Mouse (Mus musculus): ENCODE results near the gene Fgf2. TPM values are rescaled to one million over a fixed set of nuclear protein-coding genes. Genes with fewer than 3 reads are reported as not detected.

Fgf2 gene
- polyA plus RNA-seq, 1 experiment: 0.49 TPM

DNA sequence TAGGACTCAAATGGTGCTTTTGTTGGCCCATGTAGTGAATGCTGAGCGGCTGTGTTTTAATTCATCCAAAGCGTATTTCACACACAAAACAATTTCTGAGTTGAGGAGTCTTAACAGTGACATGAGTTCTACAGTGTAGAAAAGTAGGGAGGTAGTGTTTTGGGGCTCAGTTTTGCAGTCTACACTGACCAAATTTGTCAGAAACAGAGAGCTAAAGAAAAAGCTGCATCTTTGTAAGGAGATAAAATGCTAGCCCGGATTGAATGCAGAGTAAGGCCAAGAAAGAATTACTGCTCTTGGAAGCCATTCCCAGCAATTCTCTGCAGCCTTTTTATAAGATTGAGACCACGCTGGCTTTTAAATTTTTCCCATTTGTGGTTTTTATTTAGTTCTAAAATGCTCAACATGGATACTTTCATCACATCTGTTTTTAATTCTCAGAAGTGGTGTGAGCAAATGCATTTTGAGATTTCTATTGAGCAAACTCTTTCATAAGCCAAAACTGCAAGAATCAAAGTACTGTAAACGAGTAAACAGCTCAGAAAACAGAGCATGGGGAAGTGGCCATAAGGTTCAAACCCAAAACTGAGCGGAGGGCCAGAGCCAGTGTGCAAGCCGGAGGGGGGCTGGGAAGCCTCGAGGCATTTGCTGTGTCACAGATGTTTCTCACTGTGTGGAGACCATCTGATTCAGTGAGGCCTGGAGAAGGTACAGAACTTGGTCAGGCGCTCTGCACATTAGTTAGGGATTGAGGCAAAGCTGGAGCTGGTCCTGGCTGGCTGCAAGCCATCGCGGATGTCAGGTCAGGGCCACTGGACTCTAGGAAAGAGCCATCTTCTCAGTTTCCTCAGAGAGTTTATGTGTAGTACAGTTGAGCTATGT is 53.8 kb downstream of the Fgf2 start:
- Histone ChIP-seq H3ac (ENCODE audit: control insufficient read depth, insufficient read length, low read depth) (no peak overlapping the region), H3K27me3 (ENCODE audit: control insufficient read depth, insufficient read depth, insufficient read length) (no peaks in the 10 kb centered on the region), H3K4me3 (ENCODE audit: insufficient read depth, poor library complexity, severe bottlenecking) (no peak overlapping the region), H3K36me3 (ENCODE audit: control insufficient read depth, insufficient read depth) (no peaks in the 10 kb centered on the region), H3K79me2 (ENCODE audit: control insufficient read depth, insufficient read depth) (no peaks in the 10 kb centered on the region), H3K79me3 (ENCODE audit: low read depth) (no peaks in the 10 kb centered on the region)
- TF ChIP-seq MYOD1 (IDR thresholded peaks at IDR 0.05; ENCODE audit: control insufficient read depth, insufficient read length, low read depth) (no peak), MAX (IDR thresholded peaks at IDR 0.05) (no peak), MYOG (IDR thresholded peaks at IDR 0.05; ENCODE audit: control insufficient read depth, extremely low read depth, insufficient read length) (no peak)

DNA sequence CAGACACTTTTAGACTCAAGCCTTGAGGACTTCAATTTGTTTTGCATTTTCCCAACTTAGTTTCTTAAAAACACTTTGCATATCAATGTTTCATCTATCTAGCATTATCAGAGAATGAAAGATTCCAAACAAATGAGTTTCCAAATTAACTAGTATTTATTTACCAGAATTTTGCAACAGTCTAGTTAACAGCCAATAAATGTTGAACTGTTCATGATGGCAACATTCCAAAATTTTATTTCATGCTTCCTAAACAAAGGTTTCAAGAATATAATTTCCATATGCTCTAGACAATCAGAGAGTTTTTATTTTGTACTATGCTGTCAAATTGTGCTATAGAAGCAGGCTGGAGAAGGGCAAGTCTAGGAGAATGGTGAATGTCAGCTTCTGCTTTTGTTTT is 59.5 kb downstream of the Fgf2 start:
- Histone ChIP-seq H3K79me3 (ENCODE audit: low read depth) (no peaks in the 10 kb centered on the region), H3ac (ENCODE audit: control insufficient read depth, insufficient read length, low read depth) (no peak overlapping the region), H3K27me3 (ENCODE audit: control insufficient read depth, insufficient read depth, insufficient read length) (no peaks in the 10 kb centered on the region), H3K79me2 (ENCODE audit: control insufficient read depth, insufficient read depth) (no peaks in the 10 kb centered on the region), H3K4me3 (ENCODE audit: insufficient read depth, poor library complexity, severe bottlenecking) (no peak overlapping the region), H3K36me3 (ENCODE audit: control insufficient read depth, insufficient read depth) (no peaks in the 10 kb centered on the region)
- TF ChIP-seq CEBPB (IDR thresholded peaks at IDR 0.05; ENCODE audit: low read depth): no peak
- no peak for TF ChIP-seq MYOG (IDR thresholded peaks at IDR 0.05; ENCODE audit: control insufficient read depth, extremely low read depth, insufficient read length)
- no peak for TF ChIP-seq USF1 (IDR thresholded peaks at IDR 0.05; ENCODE audit: low read depth)
- TF ChIP-seq CTCF (IDR thresholded peaks at IDR 0.05; ENCODE audit: control insufficient read depth, insufficient read depth, insufficient read length): no peak
- TF ChIP-seq MYOD1 (IDR thresholded peaks at IDR 0.05; ENCODE audit: control insufficient read depth, insufficient read length, low read depth): no peak
- no peak for TF ChIP-seq MAX (IDR thresholded peaks at IDR 0.05)
- TF ChIP-seq FOSL1 (IDR thresholded peaks at IDR 0.05; ENCODE audit: insufficient read depth, low read length, poor library complexity, severe bottlenecking): no peak

DNA sequence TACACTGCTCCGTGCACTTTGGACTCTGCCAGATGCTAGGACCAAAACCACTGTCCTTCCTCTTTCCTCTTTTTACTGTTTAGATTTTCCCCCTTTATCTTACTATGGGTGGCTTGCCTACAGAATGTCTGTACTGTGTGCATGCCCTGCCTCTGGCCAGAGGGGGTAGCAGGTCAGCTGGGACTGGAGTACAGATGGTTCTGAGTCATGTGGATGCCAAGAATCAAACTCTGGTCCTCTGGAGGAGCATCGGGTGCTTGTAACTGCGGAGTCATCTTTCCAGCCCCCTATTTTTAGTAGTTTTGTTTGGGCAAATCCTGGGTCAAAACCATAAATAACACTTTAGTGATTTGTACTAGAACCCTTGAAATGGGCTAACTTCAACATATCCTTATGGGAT is 65.3 kb downstream of the Fgf2 start:
- Histone ChIP-seq H3ac (ENCODE audit: control insufficient read depth, insufficient read length, low read depth) (no peak overlapping the region), H3K36me3 (ENCODE audit: control insufficient read depth, insufficient read depth) (no peaks in the 10 kb centered on the region), H3K27me3 (ENCODE audit: control insufficient read depth, insufficient read depth, insufficient read length) (no peaks in the 10 kb centered on the region), H3K79me3 (ENCODE audit: low read depth) (no peaks in the 10 kb centered on the region), H3K4me3 (ENCODE audit: insufficient read depth, poor library complexity, severe bottlenecking) (no peak overlapping the region), H3K79me2 (ENCODE audit: control insufficient read depth, insufficient read depth) (no peaks in the 10 kb centered on the region)
- TF ChIP-seq MAX (IDR thresholded peaks at IDR 0.05): no peak
- no peak for TF ChIP-seq MYOG (IDR thresholded peaks at IDR 0.05; ENCODE audit: control insufficient read depth, extremely low read depth, insufficient read length)
- TF ChIP-seq CTCF (IDR thresholded peaks at IDR 0.05; ENCODE audit: control insufficient read depth, insufficient read depth, insufficient read length): no peak

DNA sequence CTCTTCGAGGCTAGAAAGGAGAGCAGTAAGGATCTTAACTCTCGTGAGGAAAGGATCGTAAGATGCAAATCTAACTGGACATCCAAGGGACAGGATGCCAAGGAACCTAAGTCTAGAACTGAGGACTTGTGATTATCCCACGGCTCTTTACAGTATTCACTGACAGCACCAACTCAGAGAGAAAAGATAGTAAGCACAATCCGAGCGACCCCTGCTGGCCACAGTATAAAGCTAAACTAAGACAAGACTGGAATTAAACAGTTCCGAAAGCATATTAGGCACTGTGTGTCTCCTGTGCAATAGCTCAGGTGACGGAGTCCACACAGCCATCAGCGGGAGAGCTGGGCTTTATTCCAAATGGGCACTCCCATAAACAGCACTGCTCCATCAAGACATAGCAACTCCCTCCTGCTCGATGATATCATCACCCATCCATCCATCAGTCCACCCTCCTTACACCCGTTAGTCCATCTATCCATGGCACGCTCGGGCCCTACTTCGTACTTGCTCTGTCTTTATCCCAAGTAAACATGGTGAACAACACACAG is 66.3 kb downstream of the Fgf2 start:
- H3K79me2 ChIP-seq (ENCODE audit: control insufficient read depth, insufficient read depth): peaks cover 4% of the 10 kb centered on the region
- H3K36me3 ChIP-seq (ENCODE audit: control insufficient read depth, insufficient read depth): no peaks in the 10 kb centered on the region
- no peak overlapping the region for H3K4me3 ChIP-seq (ENCODE audit: insufficient read depth, poor library complexity, severe bottlenecking)
- no peaks in the 10 kb centered on the region for H3K27me3 ChIP-seq (ENCODE audit: control insufficient read depth, insufficient read depth, insufficient read length)
- TF ChIP-seq CTCF (IDR thresholded peaks at IDR 0.05; ENCODE audit: control insufficient read depth, insufficient read depth, insufficient read length) (no peak), MYOG (IDR thresholded peaks at IDR 0.05; ENCODE audit: control insufficient read depth, extremely low read depth, insufficient read length) (no peak)
- no peaks in the 10 kb centered on the region for H3K79me3 ChIP-seq (ENCODE audit: low read depth)
- H3ac ChIP-seq (ENCODE audit: control insufficient read depth, insufficient read length, low read depth): no peak overlapping the region

DNA sequence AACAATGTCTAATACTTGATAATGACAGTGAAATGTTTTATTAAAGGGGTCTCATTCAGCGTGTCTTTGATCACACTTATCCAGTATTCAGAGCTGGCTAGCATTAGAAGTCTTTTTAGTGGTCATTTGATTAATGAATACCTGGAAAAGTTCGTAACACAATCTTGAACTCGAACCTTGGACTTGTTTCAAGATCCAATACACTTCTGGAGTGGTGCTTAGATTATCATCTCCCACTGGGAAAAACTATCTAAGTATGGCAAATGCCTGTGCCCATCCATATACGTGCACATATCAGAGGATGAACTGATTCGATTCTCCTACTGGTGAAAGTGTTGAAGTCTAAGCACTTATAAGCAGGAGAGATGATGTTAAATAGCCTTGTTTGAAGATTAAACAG is 70.2 kb downstream of the Fgf2 start:
- Histone ChIP-seq H3K79me2 (ENCODE audit: control insufficient read depth, insufficient read depth) (peaks cover 37% of the 10 kb centered on the region), H3K4me3 (ENCODE audit: insufficient read depth, poor library complexity, severe bottlenecking) (peak overlapping the region; percentile 55), H3ac (ENCODE audit: control insufficient read depth, insufficient read length, low read depth) (peak overlapping the region; percentile 10), H3K79me3 (ENCODE audit: low read depth) (peaks cover 30% of the 10 kb centered on the region), H3K27me3 (ENCODE audit: control insufficient read depth, insufficient read depth, insufficient read length) (no peaks in the 10 kb centered on the region), H3K36me3 (ENCODE audit: control insufficient read depth, insufficient read depth) (peaks cover 2% of the 10 kb centered on the region)
- TF ChIP-seq MYOG (IDR thresholded peaks at IDR 0.05; ENCODE audit: control insufficient read depth, extremely low read depth, insufficient read length) (no peak), MYOD1 (IDR thresholded peaks at IDR 0.05; ENCODE audit: control insufficient read depth, insufficient read length, low read depth) (no peak)

DNA sequence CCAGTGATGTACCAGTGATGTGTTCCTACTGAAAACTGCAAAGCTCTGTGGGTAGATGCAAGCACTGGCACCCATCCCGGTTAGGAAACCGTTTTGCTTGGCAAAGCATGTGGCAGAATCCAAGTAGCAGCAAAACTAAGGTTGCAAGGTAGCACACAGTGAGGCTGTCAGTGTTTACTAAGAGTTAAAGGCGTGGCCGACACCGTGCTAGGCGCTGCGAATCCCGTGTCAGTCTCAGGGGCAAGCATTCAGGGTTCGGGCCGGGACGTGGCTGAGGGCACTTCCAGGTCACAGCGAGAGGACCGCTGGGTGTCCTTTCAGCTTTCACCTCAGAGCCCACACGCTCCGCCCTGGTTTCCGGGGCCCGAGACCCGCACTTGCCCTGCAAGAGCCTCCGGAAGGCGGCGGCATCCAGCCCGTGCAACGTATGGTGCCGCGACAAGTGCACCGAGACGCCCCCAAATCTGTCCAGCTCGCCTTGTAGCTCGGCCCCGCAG is 70.9 kb downstream of the Fgf2 start:
- peak overlapping the region; percentile 55 for H3K4me3 ChIP-seq (ENCODE audit: insufficient read depth, poor library complexity, severe bottlenecking)

More for the DNA sequence above, 70.9 kb downstream of the Fgf2 start:
- Histone ChIP-seq H3K79me2 (ENCODE audit: control insufficient read depth, insufficient read depth) (peaks cover 44% of the 10 kb centered on the region), H3K36me3 (ENCODE audit: control insufficient read depth, insufficient read depth) (peaks cover 9% of the 10 kb centered on the region), H3K79me3 (ENCODE audit: low read depth) (peaks cover 37% of the 10 kb centered on the region), H3K27me3 (ENCODE audit: control insufficient read depth, insufficient read depth, insufficient read length) (no peaks in the 10 kb centered on the region), H3ac (ENCODE audit: control insufficient read depth, insufficient read length, low read depth) (peak overlapping the region; percentile 61)
- TF ChIP-seq USF1 (IDR thresholded peaks at IDR 0.05; ENCODE audit: low read depth) (no peak), MYOD1 (IDR thresholded peaks at IDR 0.05; ENCODE audit: control insufficient read depth, insufficient read length, low read depth) (no peak), MYOG (IDR thresholded peaks at IDR 0.05; ENCODE audit: control insufficient read depth, extremely low read depth, insufficient read length) (no peak), CTCF (IDR thresholded peaks at IDR 0.05; ENCODE audit: control insufficient read depth, insufficient read depth, insufficient read length) (no peak), FOSL1 (IDR thresholded peaks at IDR 0.05; ENCODE audit: insufficient read depth, low read length, poor library complexity, severe bottlenecking) (no peak), CEBPB (IDR thresholded peaks at IDR 0.05; ENCODE audit: low read depth) (no peak), MAX (IDR thresholded peaks at IDR 0.05) (no peak)
